Mouse (Mus musculus) embryonic facial prominence, embryonic 13.5 days (tissue): ENCODE data around the gene Elovl2. TPM values are rescaled to one million over a fixed set of nuclear protein-coding genes. Genes with fewer than 3 reads are reported as not detected.
A peak's percentile ranks its signal among the peaks of the same experiment; 100 is the strongest.

Experiments
- ATAC-seq: fragments of 200-750 bp; cut with Nextera tagmentation; 2 replicates; pipeline ENCODE4 v1.8.0; 2017; ENCODE audit warnings: low read depth; ENCODE audit not compliant: insufficient number of reproducible peaks, insufficient read depth, low FRiP score, low TSS enrichment
- H3K27ac ChIP-seq: fragments of 300-500 bp; sonication (generic); 2 replicates; pipeline ENCODE4 v1.5.1; 2015; ENCODE audit warnings: moderate library complexity, mild to moderate bottlenecking, inconsistent platforms
- H3K27me3 ChIP-seq: fragments of 300-500 bp; sonication (generic); 2 replicates; pipeline ENCODE4 v1.6.1; 2015; ENCODE audit warnings: mild to moderate bottlenecking, inconsistent platforms
- H3K36me3 ChIP-seq: fragments of 300-500 bp; sonication (generic); 2 replicates; pipeline ENCODE4 v1.6.1; 2015; ENCODE audit warnings: mild to moderate bottlenecking, inconsistent platforms
- H3K4me1 ChIP-seq: fragments of 300-500 bp; sonication (generic); 2 replicates; pipeline ENCODE4 v1.6.1; 2015; ENCODE audit warnings: inconsistent platforms
- H3K4me2 ChIP-seq: fragments of 300-500 bp; sonication (generic); 2 replicates; pipeline ENCODE4 v1.6.1; 2015; ENCODE audit warnings: moderate library complexity, mild to moderate bottlenecking, inconsistent platforms
- H3K4me3 ChIP-seq: fragments of 300-500 bp; sonication (generic); 2 replicates; pipeline ENCODE4 v1.5.1; 2015; ENCODE audit warnings: mild to moderate bottlenecking, inconsistent platforms
- H3K9ac ChIP-seq: fragments of 300-500 bp; sonication (generic); 2 replicates; pipeline ENCODE4 v1.6.1; 2015; ENCODE audit warnings: mild to moderate bottlenecking, inconsistent platforms
- H3K9me3 ChIP-seq: fragments of 300-500 bp; sonication (generic); 2 replicates; pipeline ENCODE4 v1.6.1; 2016; ENCODE audit warnings: inconsistent platforms
- WGBS: fragments of 180-500 bp; shearing (Covaris S2); methylation state at CpG from one replicate; pipeline ENCODE4 v1.1.7; 2015; ENCODE audit warnings: mixed read lengths; 5-methylcytosine and 5-hydroxymethylcytosine counted together
- polyA plus RNA-seq: library from polyadenylated mRNA; unstranded; fragments of >200 nt; fragmentation: Nextera tagmentation; extraction: Ambion mirVana; gene quantifications from 2 replicates; pipeline ENCODE4 v1.2.1, GENCODE M21; 2015

The Elovl2 gene
- polyA plus RNA-seq, 1 experiment from 2014 or later = 9.0 TPM

DNA sequence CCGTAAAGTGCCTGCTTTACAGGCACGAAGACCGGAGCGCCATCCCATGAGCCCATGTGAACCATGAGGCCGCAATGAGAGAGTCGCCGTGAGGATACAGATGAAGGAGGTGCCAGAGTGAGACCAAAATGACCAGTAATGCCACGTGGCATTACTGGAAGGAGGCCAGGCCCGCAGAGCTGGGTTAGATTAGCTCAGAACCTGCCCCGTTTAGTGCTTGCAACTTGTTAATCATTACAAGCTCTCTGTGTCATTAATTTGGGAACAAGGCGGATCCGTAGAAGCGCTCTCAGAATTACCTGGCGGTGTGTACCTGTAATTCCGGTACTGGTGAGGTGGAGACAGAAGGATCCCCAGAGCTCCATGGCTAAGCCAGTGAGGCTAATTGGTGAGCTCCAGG lies 12.0 kb upstream of the Elovl2 start:
- H3K4me3 ChIP-seq = no peak overlapping the region
- no peak for ATAC-seq
- no peak overlapping the region for H3K4me2 ChIP-seq
- H3K9ac ChIP-seq = no peak overlapping the region
- no peaks in the 10 kb centered on the region for H3K27me3 ChIP-seq
- H3K36me3 ChIP-seq = no peaks in the 10 kb centered on the region
- H3K27ac ChIP-seq = no peak overlapping the region
- no peaks in the 10 kb centered on the region for H3K4me1 ChIP-seq
- no peaks in the 10 kb centered on the region for H3K9me3 ChIP-seq
- 94% methylated on average over 15 of the region's 15 CpGs for WGBS

GRCm38 (mm10) chr13:41231389-41231983 lies 11.3 kb upstream of the Elovl2 start:
- Histone ChIP-seq H3K4me2 (no peak overlapping the region), H3K27me3 (no peaks in the 10 kb centered on the region), H3K9me3 (no peaks in the 10 kb centered on the region), H3K36me3 (no peaks in the 10 kb centered on the region), H3K4me1 (no peaks in the 10 kb centered on the region), H3K4me3 (no peak overlapping the region), H3K27ac (no peak overlapping the region), H3K9ac (no peak overlapping the region)
- ATAC-seq = no peak
- 80% methylated on average over 12 of the region's 12 CpGs for WGBS

- Histone ChIP-seq H3K27ac (no peak overlapping the region), H3K4me1 (no peaks in the 10 kb centered on the region), H3K4me3 (no peak overlapping the region), H3K27me3 (no peaks in the 10 kb centered on the region), H3K9me3 (no peaks in the 10 kb centered on the region), H3K9ac (no peak overlapping the region), H3K4me2 (no peak overlapping the region), H3K36me3 (no peaks in the 10 kb centered on the region)
- WGBS = 79% methylated on average over 5 of the region's 5 CpGs
- ATAC-seq = no peak
These were observed 10.1 kb upstream of the Elovl2 start for GRCm38 (mm10) chr13:41230256-41230655.

DNA sequence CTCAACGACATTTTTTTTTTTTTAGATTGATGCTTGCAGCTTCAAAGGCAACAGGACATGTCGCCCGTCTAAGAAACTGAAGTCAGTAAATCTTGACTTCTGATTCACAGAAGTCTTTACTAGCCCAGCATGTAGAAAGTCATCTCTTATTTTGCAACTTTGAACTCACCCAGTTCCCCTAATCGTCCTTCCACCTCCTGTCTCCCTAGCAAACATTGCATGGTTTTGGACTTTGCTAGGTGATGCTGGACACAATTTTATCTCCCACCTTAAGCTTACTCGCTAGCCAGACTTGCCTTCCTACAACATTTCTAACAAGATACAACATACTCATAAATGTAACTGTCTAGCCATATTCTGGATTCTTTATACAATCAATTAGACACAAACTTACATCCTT lies 7.9 kb upstream of the Elovl2 start:
- ATAC-seq = no peak

DNA sequence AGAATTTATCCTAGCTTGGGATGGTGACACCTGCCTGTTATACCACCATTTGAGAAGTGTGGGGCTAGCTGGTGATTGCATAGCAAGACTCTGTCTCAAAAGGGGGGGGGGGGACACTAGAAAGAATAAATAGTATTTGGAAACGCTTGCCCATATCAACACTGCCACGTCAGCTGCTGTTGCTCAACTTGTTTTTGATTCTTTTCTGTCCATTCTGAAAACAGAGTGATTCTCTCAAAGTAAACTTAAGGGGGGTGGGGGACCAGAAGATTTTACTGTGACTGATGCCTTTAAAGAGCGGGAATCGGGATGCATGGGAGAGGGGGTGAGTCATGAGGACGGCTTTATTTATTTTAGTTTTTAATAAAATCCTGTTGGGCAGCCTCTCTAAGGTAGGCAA lies 6.3 kb upstream of the Elovl2 start:
- no peak for ATAC-seq
- H3K9ac ChIP-seq = no peak overlapping the region
- H3K27me3 ChIP-seq = no peaks in the 10 kb centered on the region
- no peak overlapping the region for H3K4me3 ChIP-seq
- no peaks in the 10 kb centered on the region for H3K4me1 ChIP-seq
- no peak overlapping the region for H3K4me2 ChIP-seq
- no peak overlapping the region for H3K27ac ChIP-seq
- H3K36me3 ChIP-seq = no peaks in the 10 kb centered on the region
- H3K9me3 ChIP-seq = no peaks in the 10 kb centered on the region
- 79% methylated on average over 5 of the region's 5 CpGs for WGBS

More for the DNA sequence above, 7.9 kb upstream of the Elovl2 start:
- Histone ChIP-seq H3K27me3 (no peaks in the 10 kb centered on the region), H3K27ac (no peak overlapping the region), H3K9ac (no peak overlapping the region), H3K4me2 (no peak overlapping the region), H3K4me1 (no peaks in the 10 kb centered on the region), H3K4me3 (no peak overlapping the region), H3K36me3 (no peaks in the 10 kb centered on the region), H3K9me3 (no peaks in the 10 kb centered on the region)
- WGBS = 85% methylated on average over 5 of the region's 5 CpGs

DNA sequence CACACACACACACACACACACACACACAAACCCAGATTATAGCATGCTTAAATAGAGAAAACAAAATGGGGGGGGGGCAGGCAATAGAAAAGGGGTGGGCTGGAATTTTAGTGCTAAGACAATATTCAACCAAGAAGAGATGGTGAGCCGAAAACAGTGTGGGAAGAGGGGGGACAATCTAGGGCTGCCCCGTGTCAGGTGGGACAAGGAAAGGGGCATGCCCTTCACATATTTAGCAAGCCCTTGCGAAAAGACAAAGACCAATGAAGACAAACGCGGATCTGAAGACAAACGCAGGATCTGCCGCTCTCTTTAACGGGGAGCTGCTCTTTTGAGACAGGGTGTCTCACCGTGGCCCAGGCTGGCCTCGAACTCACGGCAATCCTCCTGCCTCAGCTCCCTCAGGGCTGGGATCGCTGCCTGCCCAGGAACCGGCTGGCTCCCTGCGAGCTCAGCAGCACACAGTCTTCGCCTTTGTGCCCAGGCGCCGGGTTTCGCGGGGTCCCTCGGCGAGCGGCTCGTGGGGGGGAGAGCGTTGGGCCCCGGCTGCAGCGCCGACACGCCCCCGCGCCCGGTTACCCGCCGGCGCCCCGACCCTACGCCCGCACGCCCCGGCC lies 410 bp downstream of the Elovl2 start:
- no peaks in the 10 kb centered on the region for H3K36me3 ChIP-seq
- peak; percentile 60; the same call in 1 of the 2 replicates for ATAC-seq
- no peak overlapping the region; the same call in 1 of the 2 replicates for H3K27ac ChIP-seq
- no peaks in the 10 kb centered on the region for H3K27me3 ChIP-seq
- peak overlapping the region; percentile 63 for H3K4me3 ChIP-seq
- H3K4me1 ChIP-seq = no peaks in the 10 kb centered on the region
- peaks cover 7% of the 10 kb centered on the region; the same call in 1 of the 2 replicates for H3K9me3 ChIP-seq
- peak overlapping the region; percentile 65 for H3K4me2 ChIP-seq
- H3K9ac ChIP-seq = peak overlapping the region; percentile 72
- WGBS = 1% methylated on average over 38 of the region's 39 CpGs

GRCm38 (mm10) chr13:41219056-41219455 lies 1.1 kb downstream of the Elovl2 start:
- H3K4me3 ChIP-seq = 0 out of 2 replicates have a peak overlapping the region, but pooled peaks have one; percentile 63
- no peaks in the 10 kb centered on the region for H3K27me3 ChIP-seq
- no peaks in the 10 kb centered on the region for H3K4me1 ChIP-seq
- no peak overlapping the region for H3K9ac ChIP-seq
- peaks cover 7% of the 10 kb centered on the region; the same call in 1 of the 2 replicates for H3K9me3 ChIP-seq
- no peak for ATAC-seq
- peak overlapping the region; percentile 65 for H3K4me2 ChIP-seq
- H3K36me3 ChIP-seq = no peaks in the 10 kb centered on the region
- 33% methylated on average over 1 of the region's 1 CpGs for WGBS
- no peak overlapping the region for H3K27ac ChIP-seq

DNA sequence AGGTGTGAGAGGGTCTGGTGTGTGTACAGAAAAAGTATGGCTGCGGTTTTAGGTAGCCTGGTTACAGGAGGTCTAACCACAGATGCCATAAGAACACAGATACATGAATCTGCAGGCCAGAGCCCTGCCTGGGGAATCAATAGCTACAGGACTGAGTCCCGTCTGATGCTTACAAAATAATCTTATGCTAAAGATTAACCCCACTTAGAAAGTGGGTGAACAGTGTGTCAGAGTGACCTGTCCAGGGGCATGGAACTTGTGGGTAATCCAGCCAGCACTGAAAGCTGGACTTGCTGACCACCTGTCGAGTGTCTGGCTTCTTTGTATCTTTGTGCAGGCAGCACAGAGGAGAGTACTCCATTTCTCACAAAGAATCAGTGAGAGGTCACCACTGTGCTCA lies 4.0 kb downstream of the Elovl2 start:
- Histone ChIP-seq H3K4me1 (peaks cover 13% of the 10 kb centered on the region), H3K27ac (no peak overlapping the region), H3K9me3 (peaks cover 7% of the 10 kb centered on the region; the same call in 1 of the 2 replicates), H3K36me3 (no peaks in the 10 kb centered on the region), H3K27me3 (no peaks in the 10 kb centered on the region), H3K4me2 (no peak overlapping the region), H3K9ac (no peak overlapping the region), H3K4me3 (no peak overlapping the region)
- ATAC-seq = no peak
- WGBS = 79% methylated on average over 3 of the region's 3 CpGs

DNA sequence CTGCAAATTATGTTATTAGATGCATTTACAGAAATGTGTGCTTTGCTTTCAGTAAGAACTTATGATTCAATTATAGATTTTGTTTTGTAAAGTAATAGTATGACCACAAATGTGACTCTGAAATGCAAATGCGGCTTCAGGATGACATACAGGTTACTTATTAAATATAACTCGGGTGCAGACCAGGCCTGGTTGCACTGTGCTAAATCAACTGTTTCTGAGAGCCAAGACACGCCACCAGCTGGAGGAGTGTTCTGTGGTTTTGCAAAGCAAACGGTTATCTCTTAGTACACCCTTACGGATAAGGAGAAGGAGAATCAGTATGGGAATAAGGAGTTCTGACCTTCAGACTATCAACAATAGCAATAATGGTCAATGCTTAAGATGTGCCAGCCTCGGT lies 4.5 kb downstream of the Elovl2 start:
- H3K27ac ChIP-seq = no peak overlapping the region
- H3K36me3 ChIP-seq = no peaks in the 10 kb centered on the region
- H3K4me2 ChIP-seq = no peak overlapping the region
- H3K9me3 ChIP-seq = peaks cover 1% of the 10 kb centered on the region; the same call in 1 of the 2 replicates
- peaks cover 13% of the 10 kb centered on the region for H3K4me1 ChIP-seq
- no peak overlapping the region for H3K9ac ChIP-seq
- no peak for ATAC-seq
- H3K4me3 ChIP-seq = no peak overlapping the region
- 76% methylated on average over 6 of the region's 6 CpGs for WGBS
- no peaks in the 10 kb centered on the region for H3K27me3 ChIP-seq

GRCm38 (mm10) chr13:41212558-41213322 lies 7.5 kb downstream of the Elovl2 start:
- ATAC-seq = no peak
- Histone ChIP-seq H3K9ac (no peak overlapping the region), H3K4me3 (no peak overlapping the region), H3K4me1 (peaks cover 13% of the 10 kb centered on the region), H3K4me2 (no peak overlapping the region), H3K36me3 (no peaks in the 10 kb centered on the region), H3K9me3 (no peaks in the 10 kb centered on the region), H3K27ac (peak overlapping the region; percentile 39), H3K27me3 (no peaks in the 10 kb centered on the region)
- WGBS = 58% methylated on average over 6 of the region's 6 CpGs

DNA sequence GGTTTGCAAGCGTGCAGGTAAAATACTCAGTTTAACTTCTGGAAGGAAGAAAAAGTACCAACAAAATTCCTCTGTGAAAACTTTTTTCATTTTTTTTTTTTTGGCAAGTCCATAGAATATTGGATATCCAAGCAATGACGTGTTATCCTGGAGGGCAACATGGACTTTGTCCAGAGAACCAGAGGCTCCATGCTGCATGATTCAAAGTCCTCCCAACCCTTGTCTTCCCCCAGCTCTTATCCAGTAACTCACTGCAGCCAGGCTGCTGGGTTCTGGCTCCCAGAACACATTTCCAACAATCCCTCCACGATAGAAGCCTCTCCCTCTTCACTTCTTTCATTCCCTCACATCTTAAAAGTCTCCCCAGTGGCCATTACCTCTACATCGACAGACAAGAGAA lies 8.9 kb downstream of the Elovl2 start:
- H3K4me3 ChIP-seq = no peak overlapping the region
- no peak overlapping the region for H3K9ac ChIP-seq
- no peak overlapping the region for H3K27ac ChIP-seq
- H3K4me2 ChIP-seq = no peak overlapping the region
- ATAC-seq = no peak
- H3K27me3 ChIP-seq = no peaks in the 10 kb centered on the region
- H3K4me1 ChIP-seq = peaks cover 13% of the 10 kb centered on the region
- no peaks in the 10 kb centered on the region for H3K36me3 ChIP-seq
- WGBS = 70% methylated on average over 4 of the region's 4 CpGs
- no peaks in the 10 kb centered on the region for H3K9me3 ChIP-seq

DNA sequence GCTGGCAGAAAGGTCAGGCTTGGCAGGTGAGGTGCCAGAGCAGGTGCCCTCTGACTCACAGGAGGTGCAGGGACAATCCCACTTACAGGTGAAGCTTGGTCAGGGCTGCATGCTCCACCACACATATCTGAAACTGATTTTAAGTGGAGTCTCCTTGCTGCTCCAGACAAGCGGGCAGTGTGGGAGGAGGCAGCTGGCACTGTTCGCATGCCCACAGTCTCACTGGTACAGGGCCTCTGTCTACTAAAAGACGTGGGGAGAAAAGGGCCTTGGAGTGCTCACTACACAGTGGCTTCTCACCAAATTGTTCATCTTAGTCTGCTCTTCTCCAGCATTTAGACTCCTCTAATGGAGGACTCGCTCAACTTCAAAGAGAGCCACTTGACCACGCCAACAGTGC lies 14.0 kb downstream of the Elovl2 start:
- no peaks in the 10 kb centered on the region for H3K9me3 ChIP-seq
- no peak for ATAC-seq
- H3K4me3 ChIP-seq = no peak overlapping the region
- 91% methylated on average over 5 of the region's 5 CpGs for WGBS
- no peak overlapping the region for H3K4me2 ChIP-seq
- H3K36me3 ChIP-seq = no peaks in the 10 kb centered on the region
- no peak overlapping the region for H3K9ac ChIP-seq
- peaks cover 7% of the 10 kb centered on the region; the same call in 1 of the 2 replicates for H3K4me1 ChIP-seq
- H3K27ac ChIP-seq = no peak overlapping the region
- H3K27me3 ChIP-seq = no peaks in the 10 kb centered on the region
